Mouse (Mus musculus) forebrain, embryonic 11.5 days (tissue): ENCODE results near the gene Socs3. TPM values are rescaled to one million over a fixed set of nuclear protein-coding genes. Genes with fewer than 3 reads are reported as not detected.

Experiments used
- ATAC-seq: fragments of 200-750 bp; cut with Nextera tagmentation; replicated peaks from 2 replicates; pipeline ENCODE4 v1.8.0; 2017; ENCODE audit warnings: moderate TSS enrichment; ENCODE audit not compliant: low FRiP score
- DNase-seq: peaks from one replicate; pipeline ENCODE4 v3.0.0-alpha.2; 2017; ENCODE audit warnings: low spot score
- H3K27ac ChIP-seq: fragments of 300-500 bp; sonication (generic); 2 replicates; pipeline ENCODE4 v1.5.1; 2014; ENCODE audit warnings: low read depth, low read length
- H3K27me3 ChIP-seq: fragments of 300-500 bp; sonication (generic); 2 replicates; pipeline ENCODE4 v1.6.1; 2014; ENCODE audit warnings: mild to moderate bottlenecking, low read length, mixed read lengths; ENCODE audit not compliant: control insufficient read depth, insufficient read depth
- H3K36me3 ChIP-seq: fragments of 300-500 bp; sonication (generic); 2 replicates; pipeline ENCODE4 v1.6.1; 2014; ENCODE audit warnings: mild to moderate bottlenecking, low read length, moderate library complexity, mixed read lengths; ENCODE audit not compliant: control insufficient read depth, insufficient read depth
- H3K4me1 ChIP-seq: fragments of 300-500 bp; sonication (generic); replicated peaks from 2 replicates; pipeline ENCODE4 v1.6.1; 2014; ENCODE audit warnings: low read length, mixed read lengths; ENCODE audit not compliant: control insufficient read depth, insufficient read depth
- H3K4me2 ChIP-seq: fragments of 300-500 bp; sonication (generic); 2 replicates; pipeline ENCODE4 v1.6.1; 2014; ENCODE audit warnings: low read depth, mild to moderate bottlenecking, low read length, moderate library complexity, mixed read lengths; ENCODE audit not compliant: severe bottlenecking
- H3K4me3 ChIP-seq: fragments of 300-500 bp; sonication (generic); 2 replicates; pipeline ENCODE4 v1.5.1; 2014; ENCODE audit warnings: low read depth, low read length
- H3K9ac ChIP-seq: fragments of 300-500 bp; sonication (generic); 2 replicates; pipeline ENCODE4 v1.6.1; 2014; ENCODE audit warnings: low read length
- H3K9me3 ChIP-seq: fragments of 300-500 bp; sonication (generic); 2 replicates; pipeline ENCODE4 v1.6.1; 2016; ENCODE audit warnings: low read length, mixed read lengths; ENCODE audit not compliant: control insufficient read depth
- WGBS: fragments of 180-500 bp; shearing (Covaris S2); extraction: QIAGEN DNeasy Blood & Tissue Kit; methylation state at CpG from one replicate; pipeline ENCODE4 v1.1.7; 2014; 5-methylcytosine and 5-hydroxymethylcytosine counted together
- polyA plus RNA-seq: library from polyadenylated mRNA; unstranded; fragments of >200 nt; fragmentation: Nextera tagmentation; extraction: Ambion mirVana; gene quantifications from 2 replicates; pipeline ENCODE4 v1.2.1, GENCODE M21; 2014

Socs3 gene
- polyA plus RNA-seq, 1 experiment from 2014 or later, result 5.9 TPM

- no peaks in the 10 kb centered on the region for H3K27me3 ChIP-seq
- H3K4me3 ChIP-seq, result no peak overlapping the region
- ATAC-seq, result no peak
- H3K36me3 ChIP-seq, result no peaks in the 10 kb centered on the region; the same call in 1 of the 2 replicates
- no peaks in the 10 kb centered on the region for H3K9me3 ChIP-seq
- no peak overlapping the region for H3K9ac ChIP-seq
- no peak overlapping the region for H3K4me2 ChIP-seq
- no peak for DNase-seq
- WGBS, result 82% methylated on average over 8 of the region's 8 CpGs
- H3K27ac ChIP-seq, result no peak overlapping the region
- peaks cover 4% of the 10 kb centered on the region; the same call in 1 of the 2 replicates for H3K4me1 ChIP-seq
Observed at GRCm38 (mm10) chr11:118008843-118009242, 39.0 kb upstream of the Socs3 start.

- no peak overlapping the region for H3K9ac ChIP-seq
- no peaks in the 10 kb centered on the region for H3K9me3 ChIP-seq
- H3K36me3 ChIP-seq, result no peaks in the 10 kb centered on the region; the same call in 1 of the 2 replicates
- no peaks in the 10 kb centered on the region for H3K27me3 ChIP-seq
- H3K27ac ChIP-seq, result no peak overlapping the region
- 62% methylated on average over 5 of the region's 5 CpGs for WGBS
- peaks cover 4% of the 10 kb centered on the region; the same call in 1 of the 2 replicates for H3K4me1 ChIP-seq
- DNase-seq (no peak), ATAC-seq (no peak)
- H3K4me3 ChIP-seq, result no peak overlapping the region
- no peak overlapping the region for H3K4me2 ChIP-seq
Observed at GRCm38 (mm10) chr11:118008144-118008805, 38.4 kb upstream of the Socs3 start.

GRCm38 (mm10) chr11:118007460-118008143 lies 37.8 kb upstream of the Socs3 start:
- no peak overlapping the region for H3K4me3 ChIP-seq
- H3K27ac ChIP-seq, result no peak overlapping the region
- H3K9ac ChIP-seq, result no peak overlapping the region
- H3K36me3 ChIP-seq, result no peaks in the 10 kb centered on the region; the same call in 1 of the 2 replicates
- ATAC-seq (no peak), DNase-seq (no peak)
- H3K27me3 ChIP-seq, result no peaks in the 10 kb centered on the region
- WGBS, result 80% methylated on average over 8 of the region's 8 CpGs
- H3K4me1 ChIP-seq, result peaks cover 4% of the 10 kb centered on the region; the same call in 1 of the 2 replicates
- H3K9me3 ChIP-seq, result no peaks in the 10 kb centered on the region
- no peak overlapping the region for H3K4me2 ChIP-seq

GRCm38 (mm10) chr11:118004217-118004616 lies 34.4 kb upstream of the Socs3 start:
- 88% methylated on average over 5 of the region's 5 CpGs for WGBS
- no peaks in the 10 kb centered on the region; the same call in 1 of the 2 replicates for H3K36me3 ChIP-seq
- no peak overlapping the region for H3K27ac ChIP-seq
- H3K4me3 ChIP-seq, result no peak overlapping the region
- no peaks in the 10 kb centered on the region for H3K27me3 ChIP-seq
- no peak overlapping the region for H3K4me2 ChIP-seq
- H3K9me3 ChIP-seq, result no peaks in the 10 kb centered on the region
- H3K9ac ChIP-seq, result no peak overlapping the region
- ATAC-seq (no peak), DNase-seq (no peak)
- H3K4me1 ChIP-seq, result no peaks in the 10 kb centered on the region

GRCm38 (mm10) chr11:118003718-118004117 lies 33.9 kb upstream of the Socs3 start:
- ATAC-seq, result no peak
- Histone ChIP-seq H3K9me3 (no peaks in the 10 kb centered on the region), H3K9ac (no peak overlapping the region), H3K36me3 (no peaks in the 10 kb centered on the region; the same call in 1 of the 2 replicates), H3K4me3 (no peak overlapping the region), H3K27me3 (no peaks in the 10 kb centered on the region), H3K4me2 (no peak overlapping the region), H3K27ac (no peak overlapping the region), H3K4me1 (no peaks in the 10 kb centered on the region)
- no peak for DNase-seq
- 78% methylated on average over 5 of the region's 5 CpGs for WGBS

GRCm38 (mm10) chr11:118003176-118003575 lies 33.3 kb upstream of the Socs3 start:
- H3K4me2 ChIP-seq, result no peak overlapping the region
- no peaks in the 10 kb centered on the region for H3K27me3 ChIP-seq
- no peaks in the 10 kb centered on the region for H3K9me3 ChIP-seq
- no peak overlapping the region for H3K9ac ChIP-seq
- no peak for DNase-seq
- 95% methylated on average over 14 of the region's 14 CpGs for WGBS
- no peaks in the 10 kb centered on the region; the same call in 1 of the 2 replicates for H3K36me3 ChIP-seq
- ATAC-seq, result no peak
- H3K4me1 ChIP-seq, result no peaks in the 10 kb centered on the region
- H3K27ac ChIP-seq, result no peak overlapping the region
- H3K4me3 ChIP-seq, result no peak overlapping the region

- Histone ChIP-seq H3K4me1 (no peaks in the 10 kb centered on the region), H3K4me2 (no peak overlapping the region), H3K27me3 (no peaks in the 10 kb centered on the region), H3K27ac (no peak overlapping the region), H3K36me3 (no peaks in the 10 kb centered on the region; the same call in 1 of the 2 replicates), H3K4me3 (no peak overlapping the region), H3K9me3 (no peaks in the 10 kb centered on the region), H3K9ac (no peak overlapping the region)
- ATAC-seq (no peak), DNase-seq (no peak)
- WGBS, result 90% methylated on average over 7 of the region's 7 CpGs
Observed at GRCm38 (mm10) chr11:118000565-118001215, 30.8 kb upstream of the Socs3 start.

- DNase-seq (no peak), ATAC-seq (no peak)
- Histone ChIP-seq H3K4me3 (no peak overlapping the region), H3K4me2 (no peak overlapping the region), H3K36me3 (no peaks in the 10 kb centered on the region; the same call in 1 of the 2 replicates), H3K9me3 (no peaks in the 10 kb centered on the region), H3K27me3 (no peaks in the 10 kb centered on the region), H3K4me1 (no peaks in the 10 kb centered on the region), H3K27ac (no peak overlapping the region), H3K9ac (no peak overlapping the region)
- 75% methylated on average over 1 of the region's 1 CpGs for WGBS
Observed at GRCm38 (mm10) chr11:118000083-118000482, 30.2 kb upstream of the Socs3 start.
